Mouse (Mus musculus) G1E (cell line): ENCODE measurements around the gene Syna. TPM values are rescaled to one million over a fixed set of nuclear protein-coding genes. Genes with fewer than 3 reads are reported as not detected.

Source experiments
- ATAC-seq: 2 replicates; pipeline ENCODE4 v1.8.0; 2016; ENCODE audit warnings: mild to moderate bottlenecking; ENCODE audit not compliant: insufficient number of reproducible peaks, poor library complexity, low FRiP score, severe bottlenecking; ENCODE audit errors: extremely low read depth
- DNase-seq: peaks from one replicate; pipeline ENCODE4 v3.0.0; 2012; ENCODE audit warnings: low spot score
- H3K27me3 ChIP-seq: 2 replicates; pipeline ENCODE4 v1.6.1; 2012; ENCODE audit warnings: mild to moderate bottlenecking, low read length, inconsistent platforms; ENCODE audit not compliant: insufficient read depth
- H3K36me3 ChIP-seq: replicated peaks from 2 replicates; pipeline ENCODE3; 2012; ENCODE audit warnings: mild to moderate bottlenecking, inconsistent platforms
- H3K4me1 ChIP-seq: 2 replicates; pipeline ENCODE4 v1.6.1; 2012; ENCODE audit warnings: low read depth, low read length, inconsistent platforms, mixed read lengths; ENCODE audit not compliant: insufficient read depth
- H3K4me3 ChIP-seq: 2 replicates; pipeline ENCODE4 v1.5.1; 2012; ENCODE audit warnings: low read depth, mild to moderate bottlenecking, inconsistent platforms, low read length, moderate library complexity, mixed read lengths
- H3K9me3 ChIP-seq: replicated peaks from 2 replicates; pipeline ENCODE4 v1.6.1; 2012; ENCODE audit warnings: inconsistent platforms
- CTCF ChIP-seq: IDR thresholded peaks from 2 replicates; pipeline ENCODE4 v1.5.1; 2012; ENCODE audit warnings: low read depth, low read length, inconsistent platforms, mixed read lengths
- GATA1 ChIP-seq: IDR thresholded peaks from 2 replicates; pipeline ENCODE4 v1.6.1; 2012; ENCODE audit warnings: borderline replicate concordance, low read length, inconsistent platforms, mixed read lengths
- GATA2 ChIP-seq: IDR thresholded peaks from 2 replicates; pipeline ENCODE4 v1.6.1; 2012; ENCODE audit warnings: low read depth, low read length, inconsistent platforms, borderline replicate concordance
- POLR2AphosphoS5 ChIP-seq: IDR thresholded peaks from 2 replicates; pipeline ENCODE4 v1.6.1; 2012; ENCODE audit warnings: low read depth, low read length, inconsistent platforms; ENCODE audit not compliant: insufficient replicate concordance
- TAL1 ChIP-seq: conservative IDR thresholded peaks from 2 replicates; pipeline ENCODE4 v1.6.1; 2012; ENCODE audit warnings: low read depth, low read length, inconsistent platforms, mixed read lengths
- polyA plus RNA-seq: library from polyadenylated mRNA; stranded (reverse); fragments of >175 nt; gene quantifications from 2 replicates; pipeline ENCODE4 v1.2.3, GENCODE M21; 2012
- total RNA-seq, 2 experiments: library from RNA; stranded (forward) in 1 of 2; stranded (reverse) in 1 of 2; fragments of 200-1000 nt in 1 of 2; fragments of >200 nt in 1 of 2; fragmentation: Nextera tagmentation in 1 of 2; gene quantifications; 2 replicates each; pipeline ENCODE4 v1.2.3; 2014 to 2017

Syna gene
- total and polyA plus RNA-seq, 3 experiments: 0.11 TPM; not detected in 2

DNA sequence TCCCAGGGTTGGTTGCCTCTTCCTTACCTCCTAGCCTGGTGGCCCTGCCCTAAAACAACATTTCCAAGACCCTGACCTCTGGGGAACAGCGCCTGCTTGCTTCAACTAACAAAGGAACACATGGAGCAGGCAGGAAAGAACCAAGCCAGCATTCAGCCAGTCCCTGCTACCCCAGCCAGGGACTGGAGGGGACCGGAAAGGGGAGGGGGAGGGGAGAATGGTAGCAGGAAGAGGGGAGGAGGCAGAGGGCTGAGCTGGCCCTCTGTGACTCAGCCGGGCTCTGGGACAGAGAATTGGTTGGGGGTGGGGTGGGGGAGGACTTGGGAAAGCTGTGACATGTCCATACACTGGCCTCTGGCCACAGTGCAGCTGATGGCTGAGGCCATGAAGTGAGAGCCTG, 20.1 kb downstream of the Syna start:
- no peaks in the 10 kb centered on the region for H3K9me3 ChIP-seq
- H3K4me1 ChIP-seq: no peaks in the 10 kb centered on the region
- H3K4me3 ChIP-seq: no peak overlapping the region
- ATAC-seq: no peak
- no peak for TF ChIP-seq TAL1
- TF ChIP-seq GATA2: no peak
- no peak for TF ChIP-seq GATA1
- TF ChIP-seq POLR2AphosphoS5: no peak
- TF ChIP-seq CTCF: no peak
- peaks cover 6% of the 10 kb centered on the region; the same call in 1 of the 2 replicates for H3K27me3 ChIP-seq
- DNase-seq: no peak
- H3K36me3 ChIP-seq: no peaks in the 10 kb centered on the region

DNA sequence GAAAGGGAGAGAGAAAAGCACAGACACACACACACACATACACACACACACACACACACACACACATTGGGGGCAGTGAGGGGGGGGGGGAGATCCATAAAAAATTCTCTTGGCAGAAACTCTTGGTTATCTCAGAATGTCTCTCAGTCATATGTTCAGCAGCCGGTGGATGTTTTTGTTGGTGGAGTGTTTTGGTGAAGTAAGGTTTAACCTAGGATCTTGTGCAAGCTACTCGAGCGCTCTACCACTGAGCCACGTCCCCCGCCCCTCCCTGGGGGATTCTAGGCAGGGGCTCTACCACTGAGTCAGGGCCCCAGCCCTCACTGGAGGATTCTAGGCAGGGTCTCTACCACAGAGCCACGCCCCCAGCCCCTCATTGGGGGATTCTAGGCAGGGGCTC, 23.9 kb downstream of the Syna start:
- TF ChIP-seq GATA1 (no peak), CTCF (no peak), TAL1 (no peak), POLR2AphosphoS5 (no peak), GATA2 (no peak)
- Histone ChIP-seq H3K27me3 (no peaks in the 10 kb centered on the region), H3K4me1 (no peaks in the 10 kb centered on the region; the same call in 1 of the 2 replicates), H3K9me3 (no peaks in the 10 kb centered on the region), H3K36me3 (no peaks in the 10 kb centered on the region), H3K4me3 (no peak overlapping the region)
- no peak for DNase-seq
- ATAC-seq: no peak

GRCm38 (mm10) chr5:134532417-134532816, 27.6 kb downstream of the Syna start:
- TF ChIP-seq GATA1 (no peak), POLR2AphosphoS5 (no peak), CTCF (no peak), GATA2 (no peak), TAL1 (no peak)
- ATAC-seq: no peak

DNA sequence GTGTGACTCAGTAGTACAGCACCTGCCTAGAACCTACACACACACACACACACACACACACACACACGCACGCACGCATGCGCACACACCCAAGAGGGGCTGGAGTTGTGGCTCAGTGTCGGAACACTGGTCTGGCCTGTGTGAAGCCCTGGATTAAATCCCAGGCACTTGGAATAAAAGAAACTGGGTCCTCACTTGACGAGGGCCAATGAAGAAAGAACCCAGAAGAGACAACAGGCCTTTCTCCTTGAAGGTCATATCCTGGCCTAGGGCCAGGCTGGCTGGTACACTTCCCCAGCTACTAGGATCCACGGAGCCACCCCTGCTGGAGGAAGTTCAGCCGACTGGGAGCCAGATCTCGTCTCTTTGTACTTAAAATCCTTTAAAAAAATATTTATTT, 28.4 kb downstream of the Syna start:
- Histone ChIP-seq H3K4me3 (no peak overlapping the region), H3K36me3 (no peaks in the 10 kb centered on the region), H3K27me3 (no peaks in the 10 kb centered on the region), H3K9me3 (no peaks in the 10 kb centered on the region), H3K4me1 (no peaks in the 10 kb centered on the region; the same call in 1 of the 2 replicates)
- DNase-seq (no peak), ATAC-seq (no peak)
- no peak for TF ChIP-seq TAL1
- TF ChIP-seq GATA1: no peak
- no peak for TF ChIP-seq POLR2AphosphoS5
- no peak for TF ChIP-seq GATA2
- TF ChIP-seq CTCF: no peak

More at GRCm38 (mm10) chr5:134532417-134532816, 27.6 kb downstream of the Syna start:
- Histone ChIP-seq H3K4me3 (no peak overlapping the region), H3K27me3 (no peaks in the 10 kb centered on the region), H3K36me3 (no peaks in the 10 kb centered on the region), H3K4me1 (no peaks in the 10 kb centered on the region; the same call in 1 of the 2 replicates), H3K9me3 (no peaks in the 10 kb centered on the region)
- no peak for DNase-seq

GRCm38 (mm10) chr5:134530830-134531229, 29.1 kb downstream of the Syna start:
- ATAC-seq (no peak), DNase-seq (no peak)
- Histone ChIP-seq H3K9me3 (no peaks in the 10 kb centered on the region), H3K4me1 (no peaks in the 10 kb centered on the region; the same call in 1 of the 2 replicates), H3K4me3 (no peak overlapping the region), H3K36me3 (no peaks in the 10 kb centered on the region), H3K27me3 (no peaks in the 10 kb centered on the region)
- TF ChIP-seq POLR2AphosphoS5 (no peak), TAL1 (no peak), CTCF (no peak), GATA2 (no peak), GATA1 (no peak)

DNA sequence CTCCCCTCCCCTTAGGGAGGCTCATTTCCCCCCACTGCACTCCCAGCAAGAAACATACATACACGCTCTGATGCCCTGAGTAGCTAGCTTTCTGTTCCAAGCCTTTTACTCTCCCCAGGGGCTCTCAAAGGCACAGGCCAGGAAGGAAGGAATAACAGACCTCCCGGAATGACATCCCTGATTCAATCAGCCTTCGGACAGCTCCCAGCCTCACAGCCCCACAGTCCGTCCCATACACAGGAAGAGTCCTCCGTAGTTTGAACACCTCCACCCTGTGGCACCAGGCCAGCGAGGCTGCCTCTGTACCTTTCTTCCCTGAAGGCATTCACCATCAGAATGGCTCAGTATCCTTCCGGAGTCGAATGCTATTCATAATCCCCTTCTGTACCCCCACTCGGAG, 31.5 kb downstream of the Syna start:
- TF ChIP-seq GATA2 (no peak), POLR2AphosphoS5 (no peak), GATA1 (no peak), CTCF (no peak)
- H3K9me3 ChIP-seq: no peaks in the 10 kb centered on the region
- no peaks in the 10 kb centered on the region for H3K27me3 ChIP-seq
- ATAC-seq (no peak), DNase-seq (no peak)
- H3K4me3 ChIP-seq: no peak overlapping the region
- H3K4me1 ChIP-seq: no peaks in the 10 kb centered on the region; the same call in 1 of the 2 replicates
- H3K36me3 ChIP-seq: no peaks in the 10 kb centered on the region
